Mouse (Mus musculus): ENCODE results near the gene Bap1. TPM values are rescaled to one million over a fixed set of nuclear protein-coding genes. Genes with fewer than 3 reads are reported as not detected.

Gene Bap1
- 42.2 and 44.3 TPM in 2 replicates for polyA plus RNA-seq (2011; ENCODE audit: insufficient read depth, insufficient read length, low read depth, missing spikeins)

DNA sequence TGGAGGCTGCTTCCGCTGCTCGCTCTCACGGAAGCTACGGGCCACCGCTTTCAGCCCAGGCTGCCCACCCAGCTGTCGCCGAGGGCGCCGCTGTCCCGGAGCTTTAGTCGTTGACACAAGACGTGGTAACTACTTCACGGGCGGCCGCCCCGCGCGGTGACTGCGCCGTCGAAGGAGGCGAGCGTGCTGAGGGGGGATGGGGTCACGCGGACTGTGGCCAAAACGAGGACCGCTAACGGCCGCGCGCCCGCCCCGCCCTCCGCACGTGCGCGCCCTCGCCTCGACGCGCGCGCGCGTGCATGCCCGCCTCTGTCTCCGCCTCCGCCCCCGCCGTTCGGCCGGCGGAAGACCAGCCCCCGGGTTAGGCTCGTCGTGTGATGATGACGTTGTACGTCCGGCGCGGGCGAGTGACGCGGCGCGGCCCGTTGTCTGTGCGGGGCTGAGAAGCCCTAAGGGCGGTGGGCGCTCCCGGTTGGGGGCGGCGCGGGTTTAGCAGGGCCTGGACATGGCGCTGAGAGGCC lies at the start of gene Bap1, which contains the start of gene Phf7:
Gene Bap1, plus strand, starts transcription at position 367 of the 521 bp plus-strand sequence.
Gene Phf7, minus strand, starts transcription at position 234 of the 521 bp plus-strand sequence.
- Histone ChIP-seq H3K27ac (ENCODE audit: insufficient read depth, low read length) (peak within 1 kb of the TSS; percentile 83), H3K27me3 (ENCODE audit: control insufficient read depth, insufficient read depth, low read length, poor library complexity, severe bottlenecking) (no peaks in the 10 kb centered on the region), H3K9ac (ENCODE audit: low read depth, poor library complexity, severe bottlenecking) (peak within 1 kb of the TSS; percentile 90), H3K36me3 (ENCODE audit: control insufficient read depth, insufficient read depth, low read length, poor library complexity, severe bottlenecking) (peaks cover 33% of the 10 kb centered on the region), H3K4me3 (ENCODE audit: low read depth, low read length) (peak within 1 kb of the TSS; percentile 91), H3K4me1 (ENCODE audit: control insufficient read depth, insufficient read depth, low read length) (no peaks in the 10 kb centered on the region), H3K9me3 (replicated peaks; ENCODE audit: control insufficient read depth, insufficient read depth, low read length, poor library complexity, severe bottlenecking) (no peaks in the 10 kb centered on the region)
- TF ChIP-seq POLR2A (IDR thresholded peaks at IDR 0.05; ENCODE audit: insufficient read depth, low read length) (peak; percentile 18), EP300 (IDR thresholded peaks at IDR 0.05; ENCODE audit: insufficient read depth, low read depth, low read length) (0 out of 2 replicates have a peak, but pooled peaks have one; percentile 56), CTCF (IDR thresholded peaks at IDR 0.05; ENCODE audit: low read depth, low read length) (no peak)

DNA sequence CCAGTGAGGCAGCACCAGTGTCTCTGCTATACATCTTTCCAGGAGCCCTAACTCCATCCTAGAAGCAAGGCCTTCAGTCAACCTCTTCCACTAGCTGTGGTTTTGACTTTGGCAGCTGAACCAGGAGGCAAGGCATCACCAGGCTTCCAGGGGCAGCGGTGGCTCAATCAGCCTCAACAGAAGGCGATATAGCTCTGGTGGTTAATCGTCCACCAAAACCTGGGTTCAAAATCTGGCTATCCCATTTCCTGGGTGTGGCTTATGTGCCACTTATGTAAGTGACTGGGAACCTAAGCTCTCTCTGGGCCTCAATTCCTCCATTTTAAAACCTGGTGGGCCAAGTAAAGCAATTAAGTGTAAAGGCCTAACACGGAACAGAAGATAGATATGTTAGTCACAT lies 46.4 kb upstream of the Bap1 start:
- Histone ChIP-seq H3K27ac (ENCODE audit: insufficient read depth, low read length) (no peak overlapping the region), H3K9me3 (replicated peaks; ENCODE audit: control insufficient read depth, insufficient read depth, low read length, poor library complexity, severe bottlenecking) (no peaks in the 10 kb centered on the region), H3K9ac (ENCODE audit: low read depth, poor library complexity, severe bottlenecking) (peak overlapping the region; percentile 96), H3K36me3 (ENCODE audit: control insufficient read depth, insufficient read depth, low read length, poor library complexity, severe bottlenecking) (peaks cover 32% of the 10 kb centered on the region), H3K4me1 (ENCODE audit: control insufficient read depth, insufficient read depth, low read length) (peaks cover 3% of the 10 kb centered on the region), H3K27me3 (ENCODE audit: control insufficient read depth, insufficient read depth, low read length, poor library complexity, severe bottlenecking) (no peaks in the 10 kb centered on the region), H3K4me3 (ENCODE audit: low read depth, low read length) (peak overlapping the region; percentile 98)
- no peak for TF ChIP-seq CTCF (IDR thresholded peaks at IDR 0.05; ENCODE audit: low read depth, low read length)
- TF ChIP-seq EP300 (IDR thresholded peaks at IDR 0.05; ENCODE audit: insufficient read depth, low read depth, low read length) = no peak
- TF ChIP-seq POLR2A (IDR thresholded peaks at IDR 0.05; ENCODE audit: insufficient read depth, low read length) = no peak

GRCm38 (mm10) chr14:31205244-31205561 lies 46.0 kb upstream of the Bap1 start:
- no peak for TF ChIP-seq POLR2A (IDR thresholded peaks at IDR 0.05; ENCODE audit: insufficient read depth, low read length)
- Histone ChIP-seq H3K4me1 (ENCODE audit: control insufficient read depth, insufficient read depth, low read length) (peaks cover 3% of the 10 kb centered on the region), H3K36me3 (ENCODE audit: control insufficient read depth, insufficient read depth, low read length, poor library complexity, severe bottlenecking) (peaks cover 31% of the 10 kb centered on the region), H3K9me3 (replicated peaks; ENCODE audit: control insufficient read depth, insufficient read depth, low read length, poor library complexity, severe bottlenecking) (no peaks in the 10 kb centered on the region), H3K9ac (ENCODE audit: low read depth, poor library complexity, severe bottlenecking) (peak overlapping the region; percentile 96), H3K27me3 (ENCODE audit: control insufficient read depth, insufficient read depth, low read length, poor library complexity, severe bottlenecking) (no peaks in the 10 kb centered on the region), H3K27ac (ENCODE audit: insufficient read depth, low read length) (no peak overlapping the region), H3K4me3 (ENCODE audit: low read depth, low read length) (peak overlapping the region; percentile 98)

GRCm38 (mm10) chr14:31205562-31206467 lies 45.4 kb upstream of the Bap1 start:
- no peak for TF ChIP-seq POLR2A (IDR thresholded peaks at IDR 0.05; ENCODE audit: insufficient read depth, low read length)
- TF ChIP-seq CTCF (IDR thresholded peaks at IDR 0.05; ENCODE audit: low read depth, low read length) = no peak
- TF ChIP-seq EP300 (IDR thresholded peaks at IDR 0.05; ENCODE audit: insufficient read depth, low read depth, low read length) = no peak
- peak overlapping the region; percentile 98 for H3K4me3 ChIP-seq (ENCODE audit: low read depth, low read length)

DNA sequence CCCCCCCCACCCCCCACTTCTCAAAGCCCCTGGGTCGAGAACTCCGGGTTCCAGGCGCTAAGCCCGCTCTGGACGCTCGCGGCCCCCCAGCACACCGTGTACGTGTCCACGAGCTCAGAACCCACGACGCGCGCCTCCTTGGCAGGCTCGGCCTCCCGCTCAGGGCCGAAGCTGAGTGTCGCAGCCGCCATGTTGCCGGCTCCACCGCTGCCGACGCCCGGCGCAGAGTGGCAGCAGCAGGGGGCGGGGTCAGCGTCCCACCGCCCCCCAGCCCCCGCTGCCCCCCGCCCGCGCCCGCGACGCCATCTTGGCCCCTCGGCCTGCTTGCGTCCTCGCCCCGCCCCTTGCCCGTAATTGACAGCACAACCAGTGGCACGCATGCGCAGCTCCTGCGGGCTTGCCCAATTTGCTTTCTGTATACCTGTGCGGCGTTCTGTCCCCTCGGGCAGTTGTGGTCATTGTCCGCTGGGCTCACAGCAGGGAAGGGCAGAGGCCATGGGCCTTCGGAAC lies 44.7 kb upstream of the Bap1 start:
- H3K4me1 ChIP-seq (ENCODE audit: control insufficient read depth, insufficient read depth, low read length) = peaks cover 3% of the 10 kb centered on the region
- no peaks in the 10 kb centered on the region for H3K9me3 ChIP-seq (replicated peaks; ENCODE audit: control insufficient read depth, insufficient read depth, low read length, poor library complexity, severe bottlenecking)
- H3K4me3 ChIP-seq (ENCODE audit: low read depth, low read length) = peak overlapping the region; percentile 98
- no peak overlapping the region for H3K27ac ChIP-seq (ENCODE audit: insufficient read depth, low read length)
- H3K9ac ChIP-seq (ENCODE audit: low read depth, poor library complexity, severe bottlenecking) = peak overlapping the region; percentile 96
- no peaks in the 10 kb centered on the region for H3K27me3 ChIP-seq (ENCODE audit: control insufficient read depth, insufficient read depth, low read length, poor library complexity, severe bottlenecking)
- no peak for TF ChIP-seq EP300 (IDR thresholded peaks at IDR 0.05; ENCODE audit: insufficient read depth, low read depth, low read length)
- peak; percentile 9 for TF ChIP-seq POLR2A (IDR thresholded peaks at IDR 0.05; ENCODE audit: insufficient read depth, low read length)
- H3K36me3 ChIP-seq (ENCODE audit: control insufficient read depth, insufficient read depth, low read length, poor library complexity, severe bottlenecking) = peaks cover 23% of the 10 kb centered on the region

More at GRCm38 (mm10) chr14:31205562-31206467, 45.4 kb upstream of the Bap1 start:
- Histone ChIP-seq H3K27ac (ENCODE audit: insufficient read depth, low read length) (0 out of 2 replicates have a peak overlapping the region, but pooled peaks have one; percentile 3), H3K9ac (ENCODE audit: low read depth, poor library complexity, severe bottlenecking) (peak overlapping the region; percentile 96), H3K27me3 (ENCODE audit: control insufficient read depth, insufficient read depth, low read length, poor library complexity, severe bottlenecking) (no peaks in the 10 kb centered on the region), H3K4me1 (ENCODE audit: control insufficient read depth, insufficient read depth, low read length) (peaks cover 3% of the 10 kb centered on the region), H3K9me3 (replicated peaks; ENCODE audit: control insufficient read depth, insufficient read depth, low read length, poor library complexity, severe bottlenecking) (no peaks in the 10 kb centered on the region), H3K36me3 (ENCODE audit: control insufficient read depth, insufficient read depth, low read length, poor library complexity, severe bottlenecking) (peaks cover 28% of the 10 kb centered on the region)

Measured in ES-Bruce4 (cell line).